Mouse (Mus musculus) megakaryocyte-erythroid progenitor cell, adult 5-6 weeks (primary cell): ENCODE results near the gene Nxf3. TPM values are rescaled to one million over a fixed set of nuclear protein-coding genes. Genes with fewer than 3 reads are reported as not detected.

Experiments
- total RNA-seq, 2 experiments: library from RNA; stranded (forward) in 1 of 2; stranded (reverse) in 1 of 2; fragments of 200-1000, 215-1000 nt in 1 of 2; fragments of >200 nt in 1 of 2; fragmentation: Nextera tagmentation in 1 of 2; gene quantifications; 2 replicates each; pipeline ENCODE4 v1.2.3; 2014 to 2017

The Nxf3 gene
- total RNA-seq, 2 experiments from 2014 or later: not detected

Other genes starting within 250 kb of the Nxf3 start
- 0.52 and 1.5 TPM in 2 replicates for gene Gprasp2, start 246.2 kb downstream of the Nxf3 start, total RNA-seq (2014; fragmentation: Nextera tagmentation)
- gene Gprasp2, start 246.2 kb downstream of the Nxf3 start, total RNA-seq (2017): 0.80 and 6.5 TPM in 2 replicates
- gene Arxes2, start 91.4 kb downstream of the Nxf3 start, total RNA-seq (2014; fragmentation: Nextera tagmentation): 1.4 and 2.2 TPM in 2 replicates
- gene Arxes2, start 91.4 kb downstream of the Nxf3 start, total RNA-seq (2017): 5.0 TPM in 1 of 2 replicates, not detected in the other
- gene Arxes1, start 51.9 kb downstream of the Nxf3 start, total RNA-seq (2014; fragmentation: Nextera tagmentation): not detected in 2 replicates
- not detected in 2 replicates for gene Arxes1, start 51.9 kb downstream of the Nxf3 start, total RNA-seq (2017)
- gene Bex2, start 17.0 kb downstream of the Nxf3 start, total RNA-seq (2014; fragmentation: Nextera tagmentation): 0.72 TPM in 1 of 2 replicates, not detected in the other
- not detected in 2 replicates for gene Bex2, start 17.0 kb downstream of the Nxf3 start, total RNA-seq (2017)
- 116 and 122 TPM in 2 replicates for gene Bex4, start 53.7 kb upstream of the Nxf3 start, total RNA-seq (2014; fragmentation: Nextera tagmentation)
- gene Bex4, start 53.7 kb upstream of the Nxf3 start, total RNA-seq (2017): 78.6 and 91.4 TPM in 2 replicates
- 36.9 and 37.6 TPM in 2 replicates for gene Tceal8, start 87.1 kb upstream of the Nxf3 start, total RNA-seq (2014; fragmentation: Nextera tagmentation)
- 75.5 and 112 TPM in 2 replicates for gene Tceal8, start 87.1 kb upstream of the Nxf3 start, total RNA-seq (2017)
- gene Tceal5, start 118.6 kb upstream of the Nxf3 start, total RNA-seq (2014; fragmentation: Nextera tagmentation): not detected in 2 replicates
- gene Tceal5, start 118.6 kb upstream of the Nxf3 start, total RNA-seq (2017): 0.19 TPM in 1 of 2 replicates, not detected in the other
- not detected in 2 replicates for gene Tceal7, start 129.5 kb upstream of the Nxf3 start, total RNA-seq (2014; fragmentation: Nextera tagmentation)
- gene Tceal7, start 129.5 kb upstream of the Nxf3 start, total RNA-seq (2017): not detected in 2 replicates
- not detected in 2 replicates for gene Bex1, start 130.3 kb upstream of the Nxf3 start, total RNA-seq (2014; fragmentation: Nextera tagmentation)
- gene Bex1, start 130.3 kb upstream of the Nxf3 start, total RNA-seq (2017): 7.1 TPM in 1 of 2 replicates, not detected in the other
- gene Tceal9, start 159.8 kb upstream of the Nxf3 start, total RNA-seq (2014; fragmentation: Nextera tagmentation): 86.2 and 117 TPM in 2 replicates
- gene Tceal9, start 159.8 kb upstream of the Nxf3 start, total RNA-seq (2017): 259 and 379 TPM in 2 replicates
- gene Bex3, start 185.0 kb upstream of the Nxf3 start, total RNA-seq (2014; fragmentation: Nextera tagmentation): 180 and 219 TPM in 2 replicates
- 163 and 216 TPM in 2 replicates for gene Bex3, start 185.0 kb upstream of the Nxf3 start, total RNA-seq (2017)